Mouse (Mus musculus) heart, postnatal 0 days (tissue): ENCODE results near the gene Map2k5. TPM values are rescaled to one million over a fixed set of nuclear protein-coding genes. Genes with fewer than 3 reads are reported as not detected.

Experiments used
- ATAC-seq: fragments of 200-750 bp; cut with Nextera tagmentation; 2 replicates; pipeline ENCODE4 v1.8.0; 2017; ENCODE audit warnings: low read depth, moderate number of reproducible peaks, moderate library complexity; ENCODE audit not compliant: insufficient read depth
- DNase-seq: peaks from one replicate; pipeline ENCODE4 v3.0.0-alpha.2; 2016; ENCODE audit warnings: low spot score
- H3K27ac ChIP-seq: fragments of 300-500 bp; sonication (generic); 2 replicates; pipeline ENCODE4 v1.5.1; 2014; ENCODE audit warnings: low read depth, mild to moderate bottlenecking
- H3K27me3 ChIP-seq: fragments of 300-500 bp; sonication (generic); 2 replicates; pipeline ENCODE4 v1.6.1; 2014; ENCODE audit warnings: low read length, mixed read lengths; ENCODE audit not compliant: control insufficient read depth, insufficient read depth
- H3K36me3 ChIP-seq: fragments of 300-500 bp; sonication (generic); replicated peaks from 2 replicates; pipeline ENCODE4 v1.6.1; 2014; ENCODE audit warnings: low read length, mixed read lengths; ENCODE audit not compliant: control insufficient read depth, insufficient read depth
- H3K4me1 ChIP-seq: fragments of 300-500 bp; sonication (generic); 2 replicates; pipeline ENCODE4 v1.6.1; 2014; ENCODE audit warnings: antibody characterized with exemption; ENCODE audit not compliant: control insufficient read depth, insufficient read depth
- H3K4me2 ChIP-seq: fragments of 300-500 bp; sonication (generic); 2 replicates; pipeline ENCODE4 v1.6.1; 2014; ENCODE audit warnings: low read depth, mild to moderate bottlenecking, low read length, moderate library complexity
- H3K4me3 ChIP-seq: fragments of 300-500 bp; sonication (generic); 2 replicates; pipeline ENCODE4 v1.5.1; 2014; ENCODE audit warnings: low read depth, low read length
- H3K9ac ChIP-seq: fragments of 300-500 bp; sonication (generic); replicated peaks from 2 replicates; pipeline ENCODE4 v1.6.1; 2014; ENCODE audit warnings: low read depth, low read length, mixed read lengths
- H3K9me3 ChIP-seq: fragments of 300-500 bp; sonication (generic); replicated peaks from 2 replicates; pipeline ENCODE4 v1.6.1; 2016; ENCODE audit warnings: low read length; ENCODE audit not compliant: control insufficient read depth
- CTCF ChIP-seq: IDR thresholded peaks from 2 replicates; pipeline ENCODE4 v1.5.1; 2016; ENCODE audit warnings: antibody characterized with exemption, control low read depth, low read depth
- EP300 ChIP-seq: IDR thresholded peaks from 2 replicates; pipeline ENCODE4 v1.6.1; 2016; ENCODE audit warnings: antibody characterized with exemption, low read depth
- WGBS: fragments of 180-500 bp; shearing (Covaris S2); extraction: QIAGEN DNeasy Blood & Tissue Kit; methylation state at CpG from one replicate; pipeline ENCODE4 v1.1.7; 2014; 5-methylcytosine and 5-hydroxymethylcytosine counted together
- polyA plus RNA-seq: library from polyadenylated mRNA; unstranded; fragments of >200 nt; fragmentation: Nextera tagmentation; extraction: Ambion mirVana; gene quantifications from 2 replicates; pipeline ENCODE4 v1.2.1, GENCODE M21; 2015
- total RNA-seq: library from RNA; depleted of rRNA; stranded (reverse); fragments of >200 nt; gene quantifications from 2 replicates; pipeline ENCODE4 v1.2.3, GENCODE M21; 2014; ENCODE audit warnings: low replicate concordance

Map2k5 gene
- total and polyA plus RNA-seq, 2 experiments from 2014 or later = 22.6 to 33.9 TPM

- TF ChIP-seq CTCF = no peak
- TF ChIP-seq EP300 = no peak
- H3K9me3 ChIP-seq = no peaks in the 10 kb centered on the region
- no peak for DNase-seq
- no peak overlapping the region for H3K4me2 ChIP-seq
- H3K4me1 ChIP-seq = no peaks in the 10 kb centered on the region
- no peak overlapping the region for H3K9ac ChIP-seq
- H3K36me3 ChIP-seq = peaks cover 49% of the 10 kb centered on the region
- H3K27ac ChIP-seq = no peak overlapping the region
- H3K27me3 ChIP-seq = no peaks in the 10 kb centered on the region
- 77% methylated on average over 4 of the region's 4 CpGs for WGBS
- no peak overlapping the region for H3K4me3 ChIP-seq
- no peak for ATAC-seq
Observed at GRCm38 (mm10) chr9:63288676-63289075, 89.0 kb downstream of the Map2k5 start.

GRCm38 (mm10) chr9:63284392-63284791 is 93.3 kb downstream of the Map2k5 start:
- Histone ChIP-seq H3K4me1 (no peaks in the 10 kb centered on the region), H3K27me3 (no peaks in the 10 kb centered on the region), H3K27ac (no peak overlapping the region), H3K4me2 (no peak overlapping the region), H3K4me3 (no peak overlapping the region), H3K9ac (no peak overlapping the region), H3K36me3 (peaks cover 21% of the 10 kb centered on the region; the same call in 1 of the 2 replicates), H3K9me3 (no peaks in the 10 kb centered on the region)
- DNase-seq = no peak
- TF ChIP-seq EP300 (no peak), CTCF (no peak)
- 88% methylated on average over 9 of the region's 9 CpGs for WGBS
- no peak for ATAC-seq

- ATAC-seq = no peak
Observed at GRCm38 (mm10) chr9:63281996-63282395, 95.7 kb downstream of the Map2k5 start.

GRCm38 (mm10) chr9:63281086-63281485 is 96.6 kb downstream of the Map2k5 start:
- Histone ChIP-seq H3K4me3 (no peak overlapping the region), H3K27me3 (no peaks in the 10 kb centered on the region), H3K27ac (no peak overlapping the region), H3K9ac (no peak overlapping the region), H3K9me3 (no peaks in the 10 kb centered on the region), H3K4me2 (no peak overlapping the region), H3K4me1 (no peaks in the 10 kb centered on the region), H3K36me3 (peaks cover 20% of the 10 kb centered on the region)
- WGBS = 72% methylated on average over 2 of the region's 2 CpGs
- no peak for TF ChIP-seq EP300
- TF ChIP-seq CTCF = no peak
- no peak for ATAC-seq
- no peak for DNase-seq

More at GRCm38 (mm10) chr9:63281996-63282395, 95.7 kb downstream of the Map2k5 start:
- no peak for DNase-seq
- Histone ChIP-seq H3K36me3 (peaks cover 17% of the 10 kb centered on the region; the same call in 1 of the 2 replicates), H3K4me2 (no peak overlapping the region), H3K4me1 (no peaks in the 10 kb centered on the region), H3K9ac (no peak overlapping the region), H3K9me3 (no peaks in the 10 kb centered on the region), H3K27me3 (no peaks in the 10 kb centered on the region), H3K27ac (no peak overlapping the region), H3K4me3 (no peak overlapping the region)
- WGBS = 89% methylated on average over 7 of the region's 7 CpGs
- no peak for TF ChIP-seq CTCF
- TF ChIP-seq EP300 = no peak

- H3K4me1 ChIP-seq = no peaks in the 10 kb centered on the region
- WGBS = 69% methylated on average over 6 of the region's 6 CpGs
- no peaks in the 10 kb centered on the region for H3K27me3 ChIP-seq
- H3K4me3 ChIP-seq = no peak overlapping the region
- no peak overlapping the region for H3K4me2 ChIP-seq
- no peaks in the 10 kb centered on the region for H3K9me3 ChIP-seq
- TF ChIP-seq CTCF (no peak), EP300 (no peak)
- no peak overlapping the region for H3K9ac ChIP-seq
- ATAC-seq (no peak), DNase-seq (no peak)
- no peak overlapping the region for H3K27ac ChIP-seq
- peaks cover 5% of the 10 kb centered on the region for H3K36me3 ChIP-seq
Observed at GRCm38 (mm10) chr9:63273781-63274180, 103.9 kb downstream of the Map2k5 start.

- no peak for ATAC-seq
Observed at GRCm38 (mm10) chr9:63269839-63270238, 107.9 kb downstream of the Map2k5 start.

More at GRCm38 (mm10) chr9:63269839-63270238, 107.9 kb downstream of the Map2k5 start:
- no peaks in the 10 kb centered on the region for H3K27me3 ChIP-seq
- H3K4me3 ChIP-seq = no peak overlapping the region
- no peaks in the 10 kb centered on the region for H3K4me1 ChIP-seq
- H3K4me2 ChIP-seq = no peak overlapping the region
- no peak for DNase-seq
- WGBS = 84% methylated on average over 3 of the region's 3 CpGs
- H3K27ac ChIP-seq = no peak overlapping the region
- H3K36me3 ChIP-seq = no peaks in the 10 kb centered on the region; the same call in 1 of the 2 replicates
- TF ChIP-seq CTCF = no peak
- no peak for TF ChIP-seq EP300
- H3K9ac ChIP-seq = no peak overlapping the region
- H3K9me3 ChIP-seq = no peaks in the 10 kb centered on the region
